Mouse (Mus musculus): Measurements from ENCODE around the gene Igdcc3.

GRCm38 (mm10) chr9:65115891-65116290 lies 25.1 kb upstream of the Igdcc3 start:
- TF ChIP-seq POLR2A (IDR thresholded peaks at IDR 0.05; ENCODE audit: borderline replicate concordance, low read depth, low read length) (no peak), CTCF (IDR thresholded peaks at IDR 0.05; ENCODE audit: low read depth, low read length) (no peak)

Data from bone marrow macrophage, adult 2 months (primary cell).